In genomic region chr2:119798246-119798927, GRCm38 (mm10) we compare ENCODE assay signal across 8 mouse cellular contexts. TPM values are rescaled to one million over a fixed set of nuclear protein-coding genes. Genes with fewer than 3 reads are reported as not detected.
DNase-seq lines count a peak whose midpoint lies in the region; ATAC-seq lines count a peak whose summit lies in the region.

No protein-coding gene starts in this region.

- H3K4me1 ChIP-seq in liver, embryonic 15.5 days (replicated peaks) = peaks cover 15% of the 10 kb centered on the region
- peaks cover 44% of the 10 kb centered on the region for H3K4me1 ChIP-seq in neural tube, embryonic 13.5 days (replicated peaks)

- H3K4me2 ChIP-seq in liver, embryonic 15.5 days = 0 out of 2 replicates have a peak overlapping the region, but pooled peaks have one; percentile 82
- peak overlapping the region; percentile 97 for H3K4me2 ChIP-seq in neural tube, embryonic 13.5 days

- H3K27me3 ChIP-seq in liver, embryonic 15.5 days = peaks cover 86% of the 10 kb centered on the region
- H3K27me3 ChIP-seq in neural tube, embryonic 13.5 days = peaks cover 46% of the 10 kb centered on the region

- no peaks in the 10 kb centered on the region for H3K9me3 ChIP-seq in liver, embryonic 15.5 days (replicated peaks)
- H3K9me3 ChIP-seq in neural tube, embryonic 13.5 days = no peaks in the 10 kb centered on the region

- H3K36me3 ChIP-seq in liver, embryonic 15.5 days (replicated peaks) = no peaks in the 10 kb centered on the region
- H3K36me3 ChIP-seq in neural tube, embryonic 13.5 days = no peaks in the 10 kb centered on the region

- no peak overlapping the region for H3K4me3 ChIP-seq in liver, embryonic 15.5 days (replicated peaks)
- H3K4me3 ChIP-seq in neural tube, embryonic 13.5 days = no peak overlapping the region

- no peak overlapping the region for H3K27ac ChIP-seq in liver, embryonic 15.5 days (replicated peaks)
- H3K27ac ChIP-seq in neural tube, embryonic 13.5 days (replicated peaks) = no peak overlapping the region

- WGBS in liver, embryonic 15.5 days (ENCODE audit: insufficient replicate concordance) = 8% methylated on average over 13 of the region's 13 CpGs
- 9% methylated on average over 13 of the region's 13 CpGs for WGBS in neural tube, embryonic 13.5 days

- DNase-seq in left cerebral cortex, postnatal 4 days = peak; percentile 86
- DNase-seq in left cerebral cortex, adult 11 months (ENCODE audit: low spot score) = no peak
- peak; percentile 64 for DNase-seq in brain, adult 2 months (ENCODE audit: low read depth, low spot score)
- DNase-seq in gastrocnemius, postnatal 10 days = peak; percentile 69
- DNase-seq in yolk sac, embryonic 10.5 days (ENCODE audit: low spot score) = no peak

- ATAC-seq in inflammation-experienced regulatory T-cells, adult 6 months = peak; percentile 42
- no peak for ATAC-seq in liver, embryonic 15.5 days (ENCODE audit: insufficient read depth)
- no peak for ATAC-seq in neural tube, embryonic 13.5 days (ENCODE audit: low read depth)

- H3K9ac ChIP-seq in liver, embryonic 15.5 days = no peak overlapping the region
- no peak overlapping the region for H3K9ac ChIP-seq in neural tube, embryonic 13.5 days

- intact Hi-C loops in left cerebral cortex, postnatal 4 days (cut with DNase I) = loop anchor here (10.0 kb wide), 1 partner anchor 116 kb away; no protein-coding TSS in a partner anchor

RNA-seq across cellular contexts. Expression of gene Tyro3, which starts 0.9 kb away (rescaled TPM):
- total RNA-seq in left cerebral cortex, postnatal 4 days (2021) = 10 to 100 TPM; 40.9 to 50.9 TPM
- 1 to 10 TPM; 3.6 to 5.1 TPM for total RNA-seq in gastrocnemius, postnatal 10 days (2021)
- polyA plus RNA-seq in inflammation-experienced regulatory T-cells, adult 6 months (2017; shearing (Covaris generic)) = 1 to 10 TPM; 1.5 to 2.1 (median 1.6) TPM
- 1.1 TPM in 2 replicates for polyA plus RNA-seq in liver, embryonic 15.5 days (2015; fragmentation: Nextera tagmentation; extraction: Ambion mirVana)
- 16.2 and 19.2 TPM in 2 replicates for polyA plus RNA-seq in neural tube, embryonic 13.5 days (2015; fragmentation: Nextera tagmentation; extraction: Ambion mirVana)

RNA-seq across cellular contexts. Expression of gene Rpap1, which starts 11.1 kb away (rescaled TPM):
- total RNA-seq in left cerebral cortex, postnatal 4 days (2021) = 10 to 100 TPM; 17.6 to 18.4 TPM
- total RNA-seq in gastrocnemius, postnatal 10 days (2021) = 10 to 100 TPM; 14.2 to 14.5 TPM
- 10 to 100 TPM; 13.7 to 20.3 (median 14.9) TPM for polyA plus RNA-seq in inflammation-experienced regulatory T-cells, adult 6 months (2017; shearing (Covaris generic))
- polyA plus RNA-seq in liver, embryonic 15.5 days (2015; fragmentation: Nextera tagmentation; extraction: Ambion mirVana) = 9.1 and 9.9 TPM in 2 replicates
- 18.6 and 21.0 TPM in 2 replicates for polyA plus RNA-seq in neural tube, embryonic 13.5 days (2015; fragmentation: Nextera tagmentation; extraction: Ambion mirVana)

RNA-seq across cellular contexts. Expression of gene Ltk, which starts 38.2 kb away (rescaled TPM):
- total RNA-seq in left cerebral cortex, postnatal 4 days (2021) = 1 to 10 TPM; 1.3 to 2.3 TPM
- not detected for total RNA-seq in gastrocnemius, postnatal 10 days (2021)
- under 1 TPM in 1 of 3 experiments, not detected in 2; 0.15 TPM for polyA plus RNA-seq in inflammation-experienced regulatory T-cells, adult 6 months (2017; shearing (Covaris generic))
- 0.07 and 0.13 TPM in 2 replicates for polyA plus RNA-seq in liver, embryonic 15.5 days (2015; fragmentation: Nextera tagmentation; extraction: Ambion mirVana)
- polyA plus RNA-seq in neural tube, embryonic 13.5 days (2015; fragmentation: Nextera tagmentation; extraction: Ambion mirVana) = 0.43 and 0.50 TPM in 2 replicates

RNA-seq across cellular contexts. Expression of gene Itpka, which starts 56.2 kb away (rescaled TPM):
- 10 to 100 TPM; 15.1 to 19.5 TPM for total RNA-seq in left cerebral cortex, postnatal 4 days (2021)
- under 1 TPM; 0.18 to 0.26 TPM for total RNA-seq in gastrocnemius, postnatal 10 days (2021)
- polyA plus RNA-seq in inflammation-experienced regulatory T-cells, adult 6 months (2017; shearing (Covaris generic)) = under 1 TPM in 2 of 3 experiments, not detected in 1; 0.32 to 0.39 TPM
- polyA plus RNA-seq in liver, embryonic 15.5 days (2015; fragmentation: Nextera tagmentation; extraction: Ambion mirVana) = 2.7 and 4.2 TPM in 2 replicates
- 0.28 TPM in 1 of 2 replicates, not detected in the other for polyA plus RNA-seq in neural tube, embryonic 13.5 days (2015; fragmentation: Nextera tagmentation; extraction: Ambion mirVana)

Comparison
In these comparisons a context has a peak if more than half of its experiments do, and no peak if none do; other contexts are left out.
1. DNase-seq: peak in left cerebral cortex, postnatal 4 days (single experiment), brain, adult 2 months (single experiment) and gastrocnemius, postnatal 10 days (single experiment); none in left cerebral cortex, adult 11 months (single experiment) and yolk sac, embryonic 10.5 days (single experiment).